Mouse (Mus musculus) right cerebral cortex, adult 2 months (tissue): ENCODE data around the gene Trim65.
"Not testable (repeated sequence)": the region's sequence is repeated elsewhere in the genome, so short reads cannot be mapped to it uniquely, and the experiment has no call there.

Experiments used
- DNase-seq, 2 experiments: peaks; one replicate each; pipeline ENCODE4 v3.0.0; 2021 to 2022; ENCODE audit warnings: low spot score in 2 of 2

Gene Trim65

GRCm38 (mm10) chr11:116138468-116139138 lies 7.7 kb upstream of the Trim65 start, which contains the start of gene Mrpl38:
Gene Mrpl38, minus strand, starts transcription at chr11:116138868.
- peak; percentile 78 to 81 for DNase-seq

GRCm38 (mm10) chr11:116138096-116138467 lies 7.2 kb upstream of the Trim65 start:
- no peak for DNase-seq

- DNase-seq = no peak
Observed at GRCm38 (mm10) chr11:116134171-116134570, 3.2 kb upstream of the Trim65 start.

- no peak for DNase-seq
Observed at GRCm38 (mm10) chr11:116133497-116133896, 2.6 kb upstream of the Trim65 start.

GRCm38 (mm10) chr11:116132366-116133333 lies 1.7 kb upstream of the Trim65 start:
- DNase-seq = no peak

GRCm38 (mm10) chr11:116131349-116132170 lies 632 bp upstream of the Trim65 start:
- no peak for DNase-seq

- DNase-seq = no peak
Observed at GRCm38 (mm10) chr11:116129993-116130487, 888 bp downstream of the Trim65 start.

GRCm38 (mm10) chr11:116129091-116129790 lies 1.7 kb downstream of the Trim65 start:
- no peak for DNase-seq

- no peak for DNase-seq
Observed at GRCm38 (mm10) chr11:116127986-116128385, 2.9 kb downstream of the Trim65 start.

GRCm38 (mm10) chr11:116127156-116127980 lies 3.6 kb downstream of the Trim65 start, which contains the start of gene Trim47:
Gene Trim47, minus strand, starts transcription at chr11:116127210.
- no peak for DNase-seq

GRCm38 (mm10) chr11:116126261-116126660 lies 4.7 kb downstream of the Trim65 start:
- DNase-seq = no peak

- not testable (repeated sequence) for DNase-seq
Observed at GRCm38 (mm10) chr11:116121731-116122245, 9.1 kb downstream of the Trim65 start.

- no peak for DNase-seq
Observed at GRCm38 (mm10) chr11:116117819-116118218, 13.1 kb downstream of the Trim65 start.

- DNase-seq = no peak
Observed at GRCm38 (mm10) chr11:116117241-116117640, 13.7 kb downstream of the Trim65 start.

- DNase-seq = no peak
Observed at GRCm38 (mm10) chr11:116111611-116112203, 19.2 kb downstream of the Trim65 start.

- DNase-seq = no peak
Observed at GRCm38 (mm10) chr11:116111067-116111466, 19.9 kb downstream of the Trim65 start.

- no peak for DNase-seq
Observed at GRCm38 (mm10) chr11:116110540-116110939, 20.4 kb downstream of the Trim65 start.

GRCm38 (mm10) chr11:116110131-116110530 lies 20.8 kb downstream of the Trim65 start:
- no peak for DNase-seq

GRCm38 (mm10) chr11:116109441-116110081 lies 21.4 kb downstream of the Trim65 start:
- DNase-seq = no peak
